Mouse (Mus musculus): ENCODE results near the gene Actl10. TPM values are rescaled to one million over a fixed set of nuclear protein-coding genes. Genes with fewer than 3 reads are reported as not detected.
A peak's percentile ranks its signal among the peaks of the same experiment; 100 is the strongest.

Gene Actl10
- polyA plus RNA-seq, 1 experiment from 2014 or later: 0.69 TPM

GRCm38 (mm10) chr2:154557184-154557832, 5.7 kb downstream of the Actl10 start:
- Histone ChIP-seq H3K9me3 (ENCODE audit: control insufficient read depth, low read length) (no peaks in the 10 kb centered on the region), H3K36me3 (ENCODE audit: control insufficient read depth, insufficient read depth, low read length) (no peaks in the 10 kb centered on the region), H3K4me3 (ENCODE audit: low read depth, low read length) (no peak overlapping the region), H3K4me1 (replicated peaks; ENCODE audit: control insufficient read depth, insufficient read depth, low read length) (peaks cover 7% of the 10 kb centered on the region; the same call in 1 of the 2 replicates), H3K27ac (ENCODE audit: low read depth, low read length) (no peak overlapping the region), H3K9ac (ENCODE audit: low read depth, low read length) (no peak overlapping the region), H3K4me2 (replicated peaks; ENCODE audit: low read depth, low read length) (no peak overlapping the region), H3K27me3 (ENCODE audit: control insufficient read depth, insufficient read depth, low read length) (peaks cover 1% of the 10 kb centered on the region; the same call in 1 of the 2 replicates)
- WGBS: 53% methylated on average over 5 of the region's 5 CpGs
- DNase-seq (ENCODE audit: low spot score): peak; percentile 30
- ATAC-seq (ENCODE audit: low FRiP score): no peak

- WGBS: 4% methylated on average over 34 of the region's 34 CpGs
- Histone ChIP-seq H3K4me1 (replicated peaks; ENCODE audit: control insufficient read depth, insufficient read depth, low read length) (peaks cover 6% of the 10 kb centered on the region; the same call in 1 of the 2 replicates), H3K27me3 (ENCODE audit: control insufficient read depth, insufficient read depth, low read length) (no peaks in the 10 kb centered on the region), H3K9me3 (ENCODE audit: control insufficient read depth, low read length) (no peaks in the 10 kb centered on the region), H3K9ac (ENCODE audit: low read depth, low read length) (peak within 1 kb of the TSS; percentile 19), H3K4me2 (replicated peaks; ENCODE audit: low read depth, low read length) (peak within 1 kb of the TSS; percentile 39), H3K4me3 (ENCODE audit: low read depth, low read length) (peak within 1 kb of the TSS; percentile 30), H3K27ac (ENCODE audit: low read depth, low read length) (peak within 1 kb of the TSS; percentile 34; the same call in 1 of the 2 replicates), H3K36me3 (ENCODE audit: control insufficient read depth, insufficient read depth, low read length) (0 out of 2 replicates have a peak, but pooled peaks cover 2% of the 10 kb centered on the region)
- DNase-seq (ENCODE audit: low spot score) (peak; percentile 62), ATAC-seq (ENCODE audit: low FRiP score) (peak; percentile 78)
Observed at GRCm38 (mm10) chr2:154558264-154559039, 6.9 kb downstream of the Actl10 start, which contains the start of gene Necab3. TSS of gene Necab3 (minus strand) at chr2:154558890.

DNA sequence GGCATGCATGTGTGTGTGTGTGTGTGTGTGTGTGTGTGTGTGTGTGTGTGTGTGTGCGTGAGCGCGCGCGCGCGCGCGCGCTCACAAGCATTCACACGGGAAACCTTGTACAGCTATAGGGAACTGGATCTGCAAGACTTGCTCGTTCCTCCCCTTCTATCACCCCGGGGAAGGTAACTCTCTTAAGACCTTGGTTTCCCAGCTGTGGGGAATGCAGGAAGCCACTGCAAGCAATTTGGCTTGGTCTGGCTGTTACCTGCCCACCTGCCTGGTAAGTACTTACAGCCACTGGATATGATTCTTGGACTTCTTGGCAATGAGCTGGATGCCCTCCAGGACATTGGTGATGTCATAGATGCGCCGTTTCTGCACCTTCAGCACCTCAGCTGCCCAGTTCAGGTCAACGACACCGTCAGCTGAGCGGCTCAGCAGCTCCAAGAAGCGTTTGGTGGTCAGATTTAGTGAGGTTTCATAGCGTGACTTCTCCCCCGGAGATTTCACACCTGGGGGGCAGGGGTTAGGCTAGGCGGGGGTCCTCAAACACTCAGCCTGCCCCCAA, 12.1 kb downstream of the Actl10 start:
- ATAC-seq (ENCODE audit: low FRiP score) (no peak), DNase-seq (ENCODE audit: low spot score) (no peak)
- Histone ChIP-seq H3K36me3 (ENCODE audit: control insufficient read depth, insufficient read depth, low read length) (0 out of 2 replicates have a peak, but pooled peaks cover 2% of the 10 kb centered on the region), H3K27ac (ENCODE audit: low read depth, low read length) (no peak overlapping the region), H3K4me3 (ENCODE audit: low read depth, low read length) (no peak overlapping the region), H3K4me2 (replicated peaks; ENCODE audit: low read depth, low read length) (no peak overlapping the region), H3K9me3 (ENCODE audit: control insufficient read depth, low read length) (no peaks in the 10 kb centered on the region), H3K4me1 (replicated peaks; ENCODE audit: control insufficient read depth, insufficient read depth, low read length) (peaks cover 12% of the 10 kb centered on the region), H3K9ac (ENCODE audit: low read depth, low read length) (no peak overlapping the region), H3K27me3 (ENCODE audit: control insufficient read depth, insufficient read depth, low read length) (no peaks in the 10 kb centered on the region)
- 92% methylated on average over 22 of the region's 22 CpGs for WGBS

DNA sequence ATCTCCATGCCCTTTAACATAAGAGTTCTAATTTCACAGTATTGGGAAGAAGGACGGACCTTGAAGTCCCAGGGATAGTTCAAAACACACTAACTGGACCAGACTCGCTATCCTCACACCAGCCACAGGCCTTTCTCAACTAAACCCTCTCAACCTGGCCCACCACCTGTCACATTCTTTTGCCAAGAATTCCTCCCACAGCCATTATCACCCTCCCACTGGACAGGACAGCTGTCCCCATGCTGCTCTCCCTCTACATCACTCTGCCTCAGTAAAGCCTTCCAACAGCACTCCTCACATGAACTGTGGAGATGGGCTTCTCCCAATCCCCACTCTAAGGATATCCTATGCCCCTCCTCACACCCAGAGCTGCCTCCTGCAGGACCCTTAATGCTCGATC, 14.0 kb downstream of the Actl10 start:
- 0 out of 2 replicates have a peak, but pooled peaks cover 2% of the 10 kb centered on the region for H3K36me3 ChIP-seq (ENCODE audit: control insufficient read depth, insufficient read depth, low read length)
- no peak overlapping the region for H3K4me2 ChIP-seq (replicated peaks; ENCODE audit: low read depth, low read length)
- 80% methylated on average over 3 of the region's 3 CpGs for WGBS

DNA sequence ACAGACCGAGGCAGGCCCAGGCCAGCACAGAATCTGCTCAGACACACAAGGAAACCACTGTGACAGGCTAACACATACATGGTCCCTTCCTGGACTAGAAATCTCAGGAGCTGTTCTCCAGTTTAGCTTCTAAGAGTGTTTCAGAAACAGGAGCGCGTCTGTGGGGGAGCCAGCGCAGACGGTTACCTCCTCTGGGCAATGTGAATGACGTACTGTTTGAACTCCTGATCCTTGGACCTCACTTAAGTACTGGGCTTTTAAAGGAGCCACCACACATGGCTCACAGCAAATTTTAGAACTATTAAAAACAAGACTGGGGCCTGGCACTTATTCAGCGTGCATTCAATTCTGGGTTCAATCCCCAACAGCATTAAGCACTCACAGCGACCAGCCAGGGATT, 15.1 kb downstream of the Actl10 start:
- Histone ChIP-seq H3K9ac (ENCODE audit: low read depth, low read length) (no peak overlapping the region), H3K27ac (ENCODE audit: low read depth, low read length) (no peak overlapping the region), H3K4me2 (replicated peaks; ENCODE audit: low read depth, low read length) (peak overlapping the region; percentile 9), H3K27me3 (ENCODE audit: control insufficient read depth, insufficient read depth, low read length) (no peaks in the 10 kb centered on the region), H3K4me1 (replicated peaks; ENCODE audit: control insufficient read depth, insufficient read depth, low read length) (peaks cover 12% of the 10 kb centered on the region), H3K9me3 (ENCODE audit: control insufficient read depth, low read length) (no peaks in the 10 kb centered on the region), H3K4me3 (ENCODE audit: low read depth, low read length) (no peak overlapping the region), H3K36me3 (ENCODE audit: control insufficient read depth, insufficient read depth, low read length) (0 out of 2 replicates have a peak, but pooled peaks cover 2% of the 10 kb centered on the region)
- no peak for ATAC-seq (ENCODE audit: low FRiP score)
- DNase-seq (ENCODE audit: low spot score): no peak
- WGBS: 58% methylated on average over 8 of the region's 8 CpGs

More for the DNA sequence above, 14.0 kb downstream of the Actl10 start:
- H3K4me3 ChIP-seq (ENCODE audit: low read depth, low read length): no peak overlapping the region
- H3K9me3 ChIP-seq (ENCODE audit: control insufficient read depth, low read length): no peaks in the 10 kb centered on the region
- H3K27ac ChIP-seq (ENCODE audit: low read depth, low read length): no peak overlapping the region; the same call in 1 of the 2 replicates
- peaks cover 12% of the 10 kb centered on the region for H3K4me1 ChIP-seq (replicated peaks; ENCODE audit: control insufficient read depth, insufficient read depth, low read length)
- ATAC-seq (ENCODE audit: low FRiP score) (no peak), DNase-seq (ENCODE audit: low spot score) (no peak)
- H3K9ac ChIP-seq (ENCODE audit: low read depth, low read length): no peak overlapping the region
- H3K27me3 ChIP-seq (ENCODE audit: control insufficient read depth, insufficient read depth, low read length): no peaks in the 10 kb centered on the region

- peaks cover 12% of the 10 kb centered on the region for H3K4me1 ChIP-seq (replicated peaks; ENCODE audit: control insufficient read depth, insufficient read depth, low read length)
- 79% methylated on average over 2 of the region's 2 CpGs for WGBS
- H3K36me3 ChIP-seq (ENCODE audit: control insufficient read depth, insufficient read depth, low read length): 0 out of 2 replicates have a peak, but pooled peaks cover 1% of the 10 kb centered on the region
- peak overlapping the region; percentile 86 for H3K4me3 ChIP-seq (ENCODE audit: low read depth, low read length)
- DNase-seq (ENCODE audit: low spot score) (no peak), ATAC-seq (ENCODE audit: low FRiP score) (no peak)
- peak overlapping the region; percentile 84 for H3K9ac ChIP-seq (ENCODE audit: low read depth, low read length)
- no peaks in the 10 kb centered on the region for H3K27me3 ChIP-seq (ENCODE audit: control insufficient read depth, insufficient read depth, low read length)
- peak overlapping the region; percentile 88 for H3K27ac ChIP-seq (ENCODE audit: low read depth, low read length)
- peak overlapping the region; percentile 70 for H3K4me2 ChIP-seq (replicated peaks; ENCODE audit: low read depth, low read length)
- H3K9me3 ChIP-seq (ENCODE audit: control insufficient read depth, low read length): no peaks in the 10 kb centered on the region
Observed at GRCm38 (mm10) chr2:154567766-154568165, 16.2 kb downstream of the Actl10 start.

- H3K4me1 ChIP-seq (replicated peaks; ENCODE audit: control insufficient read depth, insufficient read depth, low read length): peaks cover 12% of the 10 kb centered on the region
- no peaks in the 10 kb centered on the region for H3K27me3 ChIP-seq (ENCODE audit: control insufficient read depth, insufficient read depth, low read length)
- H3K27ac ChIP-seq (ENCODE audit: low read depth, low read length): peak overlapping the region; percentile 88
- no peaks in the 10 kb centered on the region for H3K9me3 ChIP-seq (ENCODE audit: control insufficient read depth, low read length)
- DNase-seq (ENCODE audit: low spot score): peak; percentile 67
- H3K9ac ChIP-seq (ENCODE audit: low read depth, low read length): peak overlapping the region; percentile 84
- H3K36me3 ChIP-seq (ENCODE audit: control insufficient read depth, insufficient read depth, low read length): no peaks in the 10 kb centered on the region
- H3K4me3 ChIP-seq (ENCODE audit: low read depth, low read length): peak overlapping the region; percentile 86
- 7% methylated on average over 10 of the region's 10 CpGs for WGBS
- ATAC-seq (ENCODE audit: low FRiP score): peak; percentile 44
- H3K4me2 ChIP-seq (replicated peaks; ENCODE audit: low read depth, low read length): peak overlapping the region; percentile 70
Observed at GRCm38 (mm10) chr2:154568329-154569070, 16.9 kb downstream of the Actl10 start.

DNA sequence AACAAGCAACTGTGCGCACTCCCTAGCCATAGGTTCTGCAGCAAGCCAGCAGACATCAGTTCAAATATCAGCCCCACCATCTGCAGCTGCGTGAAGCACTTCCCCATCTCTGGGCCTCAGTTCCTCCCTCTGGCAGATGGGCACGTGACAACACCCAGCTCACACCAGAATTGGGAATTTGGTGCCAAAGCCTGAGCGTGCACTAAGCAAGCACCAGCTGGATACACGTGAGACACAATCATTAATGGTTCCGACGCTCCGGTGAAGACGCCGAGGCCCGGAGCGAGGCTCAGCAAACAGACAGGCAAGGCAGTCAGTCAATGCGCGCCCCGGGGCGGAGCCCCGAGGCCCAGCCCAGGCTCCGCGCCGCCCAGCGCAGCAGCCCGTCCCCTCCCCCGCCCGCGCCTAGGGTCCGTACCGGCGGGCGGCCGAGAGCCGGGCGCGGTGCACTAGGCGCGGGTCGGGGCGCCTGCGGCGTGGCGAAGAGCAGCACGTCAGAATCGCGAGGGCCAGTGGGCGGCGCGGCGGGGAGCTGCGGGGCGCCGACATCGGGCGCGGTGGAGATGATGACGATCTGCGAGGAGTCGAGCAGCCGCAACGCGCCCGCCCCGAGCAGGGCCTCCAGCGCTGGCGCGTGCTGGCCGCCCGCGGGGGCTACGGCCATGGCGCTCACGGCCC, 17.6 kb downstream of the Actl10 start:
- ATAC-seq (ENCODE audit: low FRiP score) (peak; percentile 77), DNase-seq (ENCODE audit: low spot score) (peak; percentile 78)
- peak overlapping the region; percentile 84 for H3K9ac ChIP-seq (ENCODE audit: low read depth, low read length)
- H3K4me2 ChIP-seq (replicated peaks; ENCODE audit: low read depth, low read length): peak overlapping the region; percentile 70
- peak overlapping the region; percentile 88 for H3K27ac ChIP-seq (ENCODE audit: low read depth, low read length)
- no peaks in the 10 kb centered on the region for H3K9me3 ChIP-seq (ENCODE audit: control insufficient read depth, low read length)
- peak overlapping the region; percentile 86 for H3K4me3 ChIP-seq (ENCODE audit: low read depth, low read length)
- H3K4me1 ChIP-seq (replicated peaks; ENCODE audit: control insufficient read depth, insufficient read depth, low read length): peaks cover 12% of the 10 kb centered on the region
- H3K27me3 ChIP-seq (ENCODE audit: control insufficient read depth, insufficient read depth, low read length): no peaks in the 10 kb centered on the region
- no peaks in the 10 kb centered on the region for H3K36me3 ChIP-seq (ENCODE audit: control insufficient read depth, insufficient read depth, low read length)
- 0% methylated on average over 54 of the region's 70 CpGs for WGBS
